Mouse (Mus musculus) cerebellum, postnatal 4 days (tissue): Measurements from ENCODE around the gene Sh3rf3.

Experiments used
- DNase-seq, 2 experiments: peaks; one replicate each; pipeline ENCODE4 v3.0.0; 2022; ENCODE audit warnings: low spot score in 2 of 2, mixed read lengths in 1 of 2

The Sh3rf3 gene

DNA sequence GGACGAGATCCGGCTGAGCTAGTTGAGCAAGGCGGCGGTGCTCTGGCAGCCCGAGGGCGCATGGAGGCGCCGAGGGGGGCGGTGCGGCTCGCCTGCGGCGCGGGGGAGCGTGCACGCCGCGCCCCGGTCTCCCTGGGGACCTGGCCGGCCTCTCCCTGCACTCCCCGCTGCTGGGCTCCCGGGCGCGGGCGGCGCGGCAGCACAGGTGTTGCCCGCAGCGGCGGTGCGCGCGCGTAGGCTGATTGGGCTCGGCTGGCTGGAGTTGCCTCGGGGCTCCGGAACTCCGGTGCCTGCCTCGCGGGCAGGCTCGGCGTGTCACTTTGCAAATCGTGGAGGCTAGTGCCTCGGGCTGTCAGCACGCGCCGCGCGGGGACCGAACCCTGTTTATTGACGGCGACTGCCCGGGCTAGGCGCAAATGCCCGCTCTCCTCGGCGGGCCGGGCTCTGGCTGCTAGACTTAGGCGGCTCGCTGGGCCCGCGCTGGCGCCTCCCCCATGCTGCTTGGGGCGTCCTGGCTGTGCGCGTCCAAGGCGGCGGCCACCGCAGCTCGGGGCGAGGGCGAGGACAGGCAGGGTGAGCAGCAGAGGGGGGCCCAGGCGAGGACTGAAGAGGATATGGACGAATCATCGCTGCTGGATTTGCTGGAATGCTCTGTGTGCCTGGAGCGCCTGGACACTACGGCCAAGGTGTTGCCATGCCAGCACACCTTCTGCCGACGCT lies at the start of gene Sh3rf3:
Gene Sh3rf3, plus strand, starts transcription at position 279 of the 720 bp plus-strand sequence.
- peak; percentile 20 to 28 for DNase-seq

- DNase-seq: no peak
These were observed 24.5 kb upstream of the Sh3rf3 start for GRCm38 (mm10) chr10:58788486-58789274.

DNA sequence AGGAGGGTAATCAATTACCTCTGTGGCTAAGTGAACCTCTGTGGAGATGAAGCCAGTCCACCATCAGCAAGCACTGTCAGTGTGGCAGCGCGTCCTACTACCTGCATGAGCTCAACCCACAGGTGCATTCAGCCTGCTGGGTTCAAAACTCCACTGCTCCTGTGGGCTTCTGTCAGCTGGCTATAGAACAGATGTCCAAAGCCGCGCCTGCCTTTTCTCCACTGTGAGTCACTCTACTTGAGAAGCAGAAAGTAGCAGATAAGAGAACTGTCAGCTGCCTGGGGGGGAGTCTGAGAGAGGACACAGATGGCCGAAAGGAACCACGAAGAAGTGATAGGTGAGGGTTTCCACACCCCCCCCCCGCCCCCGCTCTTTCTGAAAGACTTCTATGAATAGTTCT lies 15.6 kb upstream of the Sh3rf3 start:
- DNase-seq: no peak

DNA sequence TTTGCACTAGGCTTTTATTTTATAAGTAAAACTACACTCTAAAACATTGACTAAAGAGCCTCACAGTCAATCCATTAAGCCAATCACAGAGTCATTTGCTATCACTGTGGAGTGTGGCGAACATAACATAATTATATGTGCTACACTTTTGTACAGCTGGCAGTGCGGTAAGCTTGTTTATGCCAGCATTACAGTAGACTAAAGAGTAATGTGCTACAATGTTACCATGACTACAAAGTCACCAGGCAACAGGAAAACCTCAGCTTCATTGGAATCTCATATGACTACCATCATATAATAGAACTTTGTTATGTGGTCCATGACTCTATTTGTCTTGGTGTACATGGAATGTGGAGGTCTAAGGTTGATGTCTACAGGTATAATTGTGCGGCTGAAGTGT lies 15.0 kb upstream of the Sh3rf3 start:
- no peak for DNase-seq

DNA sequence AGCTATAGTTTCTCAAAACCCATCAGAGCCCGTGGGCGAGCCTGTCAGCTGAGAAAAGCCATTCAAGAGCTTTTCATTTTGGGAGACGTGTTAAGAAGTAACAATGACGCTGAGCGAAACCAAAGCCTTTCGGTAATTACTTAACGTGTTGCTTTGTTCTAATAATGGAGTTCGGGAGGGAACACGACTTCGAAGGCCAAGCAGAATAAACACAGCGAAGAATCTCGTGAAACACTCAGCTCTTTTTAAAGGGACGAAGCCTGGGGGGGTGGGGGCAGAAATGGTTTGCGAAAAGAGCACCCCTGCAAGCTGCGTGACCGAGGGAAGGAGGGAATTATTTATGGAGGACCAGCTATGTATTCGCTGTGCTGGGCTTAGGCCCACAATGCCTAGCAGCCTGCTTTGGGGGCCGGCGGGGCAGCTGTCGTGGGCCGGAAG lies 12.1 kb upstream of the Sh3rf3 start:
- no peak for DNase-seq

DNA sequence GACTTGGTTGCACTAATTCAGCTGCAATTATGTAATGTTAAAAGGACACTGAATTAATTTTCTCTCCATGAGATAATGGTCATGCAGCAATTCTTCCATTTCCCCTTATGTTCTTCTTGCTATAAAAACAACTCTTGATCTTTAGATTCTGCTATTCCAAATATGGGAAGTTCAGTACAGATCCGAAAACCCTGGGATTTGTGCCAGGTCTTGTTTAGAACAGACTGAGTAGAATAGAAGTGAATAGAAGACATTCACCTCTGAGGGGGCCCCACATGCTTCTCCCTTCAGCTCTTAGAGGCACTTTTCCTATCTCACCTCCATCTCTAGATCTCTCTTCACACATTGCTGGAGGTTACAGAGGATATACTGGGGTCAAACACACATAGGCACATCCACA lies 10.8 kb upstream of the Sh3rf3 start:
- no peak for DNase-seq

- DNase-seq: no peak
These were observed 5.2 kb upstream of the Sh3rf3 start for GRCm38 (mm10) chr10:58807956-58808355.

DNA sequence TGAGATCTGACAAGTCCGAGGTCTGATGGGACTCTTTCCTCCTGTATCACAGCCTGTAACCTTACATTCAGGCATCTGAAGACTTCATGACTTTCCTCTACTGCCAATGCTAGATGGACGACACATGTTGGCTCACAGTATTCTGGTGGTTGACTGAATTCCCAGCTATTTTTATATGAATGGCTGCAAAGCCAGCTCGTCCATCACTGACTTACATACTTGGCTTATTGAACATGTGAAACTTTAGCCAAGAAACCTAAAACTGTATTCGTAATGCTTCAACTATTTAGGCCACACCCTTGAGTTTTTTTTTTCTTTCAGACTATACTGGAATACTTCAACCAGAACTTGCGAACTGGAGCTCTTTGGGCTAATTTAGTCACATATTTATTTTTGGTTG lies 3.0 kb upstream of the Sh3rf3 start:
- DNase-seq: no peak

DNA sequence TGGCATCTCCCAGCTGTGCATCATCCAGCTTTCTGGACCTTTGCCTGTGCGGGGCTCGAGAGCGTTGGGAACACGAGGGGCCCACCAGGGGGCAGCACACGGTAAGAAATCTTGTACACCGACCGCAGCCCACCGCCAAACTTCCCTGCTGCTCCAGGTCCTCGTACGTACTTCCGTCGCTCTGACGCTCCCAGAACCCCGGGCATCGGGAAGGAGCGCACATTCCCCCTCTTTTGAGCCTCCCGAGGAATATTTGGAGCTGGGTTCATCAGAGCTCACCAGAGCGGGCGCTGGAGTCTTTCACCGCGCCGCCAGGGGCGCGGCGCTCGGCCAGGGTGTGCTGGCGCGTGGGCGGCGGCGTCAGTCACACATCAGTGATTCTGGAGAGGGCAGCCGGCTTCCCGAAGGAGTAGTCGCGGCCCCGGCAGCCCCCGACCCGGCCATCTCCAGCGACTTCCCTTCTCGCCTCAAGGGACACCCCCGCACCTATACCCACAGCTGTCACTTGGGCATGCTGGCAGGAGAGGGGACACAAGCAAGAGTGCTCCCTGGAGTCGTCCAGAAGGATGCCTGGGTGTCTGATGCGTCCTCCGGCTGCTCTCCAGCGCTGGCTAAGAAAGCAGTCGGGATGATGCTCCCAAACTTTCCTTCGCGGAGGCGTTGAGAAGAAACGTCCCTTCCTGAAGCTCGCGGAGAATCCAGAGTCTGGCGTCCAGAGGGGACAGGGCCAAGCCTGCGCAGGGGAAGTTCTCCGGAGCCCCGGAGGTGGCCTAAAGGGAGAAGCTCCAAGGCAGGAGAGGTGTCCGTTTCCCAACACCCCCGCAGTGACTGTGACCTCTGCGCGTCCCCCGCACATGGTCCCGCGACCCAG lies 714 bp upstream of the Sh3rf3 start:
- DNase-seq: peak; percentile 88 to 96

DNA sequence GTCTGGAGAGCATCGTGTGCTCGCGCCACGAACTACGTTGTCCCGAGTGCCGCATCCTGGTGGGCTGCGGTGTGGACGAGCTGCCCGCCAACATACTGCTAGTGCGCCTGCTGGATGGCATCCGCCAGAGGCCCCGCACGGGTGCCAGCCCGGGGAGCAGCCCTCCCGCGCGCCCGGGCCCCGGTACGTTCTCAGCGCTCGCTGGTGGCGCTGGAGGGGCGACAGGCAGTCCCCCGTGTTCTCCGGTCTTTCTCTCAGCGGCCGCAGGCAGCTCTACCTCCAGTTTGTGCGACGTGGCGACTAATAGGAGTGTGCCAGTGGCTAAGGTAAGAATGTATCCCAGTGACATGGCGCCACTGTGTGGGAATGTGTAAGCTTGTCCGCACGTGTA lies 637 bp downstream of the Sh3rf3 start:
- DNase-seq: peak in 1 of 2 experiments; percentile 29

DNA sequence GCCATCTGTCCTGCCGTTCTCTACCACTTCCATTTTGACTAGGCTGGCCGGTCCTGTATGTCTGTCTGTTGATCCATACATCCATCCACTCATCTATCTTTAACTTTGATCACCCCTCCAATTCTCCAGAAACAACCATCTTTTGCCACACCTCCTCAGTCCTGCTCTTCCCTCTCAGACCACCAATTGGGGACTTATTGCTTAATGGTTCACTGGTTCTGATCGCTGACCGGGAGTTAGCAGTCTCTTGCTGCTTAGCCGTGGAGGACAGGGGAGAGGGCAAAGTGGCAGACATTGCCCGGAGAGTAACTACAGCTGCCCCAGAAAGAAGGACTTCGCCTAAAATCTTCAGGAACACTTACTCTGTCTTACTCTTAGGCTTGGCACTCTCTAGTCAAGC lies 1.3 kb downstream of the Sh3rf3 start:
- no peak for DNase-seq

DNA sequence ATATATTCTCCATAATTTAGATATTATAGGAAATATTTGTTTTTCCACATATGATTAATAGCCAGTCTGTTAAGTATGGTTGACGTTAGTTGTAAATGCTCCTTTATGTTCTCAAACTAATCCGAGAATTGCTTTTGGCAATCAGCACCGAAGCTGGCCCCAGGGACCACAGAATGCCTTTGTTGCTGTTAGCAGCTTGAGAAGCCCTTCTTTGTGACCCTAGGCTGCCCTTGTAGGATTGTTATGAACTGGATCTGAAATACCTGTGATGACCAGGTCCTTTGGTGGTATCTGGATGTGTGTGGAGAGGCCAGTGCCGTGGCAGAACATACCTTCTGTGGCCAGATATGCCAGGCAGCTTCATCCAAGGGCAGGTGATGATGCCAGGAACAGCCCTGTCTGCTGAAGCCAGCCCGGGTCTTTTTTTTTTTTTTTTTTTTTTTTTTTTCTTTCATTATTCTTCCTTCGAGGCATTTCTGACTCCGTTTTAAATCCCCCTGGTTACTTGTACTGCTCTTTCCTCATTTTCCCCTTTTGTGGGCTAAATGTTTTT lies 10.9 kb downstream of the Sh3rf3 start:
- DNase-seq: no peak

DNA sequence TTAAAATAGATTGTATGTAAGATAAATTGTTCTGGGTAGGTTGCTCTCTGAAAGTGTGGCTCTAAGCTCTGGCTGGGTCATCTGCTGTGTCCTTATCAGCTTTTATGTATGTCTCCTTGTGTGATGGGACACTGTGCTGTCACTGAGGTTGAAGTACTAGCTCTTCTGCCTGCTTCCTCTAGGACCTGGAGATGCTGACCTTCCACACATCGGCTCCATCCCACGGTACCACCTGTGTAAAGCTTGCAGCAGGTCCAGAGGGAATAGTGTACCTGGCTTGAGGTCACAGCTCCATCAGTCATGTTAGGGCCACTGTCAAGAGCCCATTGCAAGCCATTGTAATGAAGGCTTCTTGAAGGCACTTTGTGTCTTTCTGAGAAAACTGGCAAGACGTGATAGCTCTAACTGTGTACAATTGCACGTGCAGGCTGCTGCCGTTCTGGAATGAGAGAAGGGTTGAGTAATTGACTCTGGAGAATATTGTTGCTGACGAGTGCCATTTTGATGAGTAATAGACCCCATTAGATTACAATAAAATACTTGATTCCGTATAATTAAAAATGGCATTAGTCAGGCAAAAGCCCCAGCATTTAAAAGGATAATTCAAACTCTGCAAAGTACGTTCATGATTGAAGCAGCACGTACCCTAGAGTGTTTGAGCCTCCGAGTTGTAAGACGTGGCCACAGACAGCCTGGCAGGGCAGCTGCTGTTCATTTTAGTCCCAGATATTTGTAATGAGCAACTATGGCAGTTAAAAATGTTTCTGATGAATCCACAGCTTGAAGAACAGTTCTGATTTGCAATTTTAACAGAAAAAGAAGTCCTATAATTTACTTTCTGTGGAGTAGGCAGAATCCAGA lies 16.3 kb downstream of the Sh3rf3 start:
- no peak for DNase-seq

DNA sequence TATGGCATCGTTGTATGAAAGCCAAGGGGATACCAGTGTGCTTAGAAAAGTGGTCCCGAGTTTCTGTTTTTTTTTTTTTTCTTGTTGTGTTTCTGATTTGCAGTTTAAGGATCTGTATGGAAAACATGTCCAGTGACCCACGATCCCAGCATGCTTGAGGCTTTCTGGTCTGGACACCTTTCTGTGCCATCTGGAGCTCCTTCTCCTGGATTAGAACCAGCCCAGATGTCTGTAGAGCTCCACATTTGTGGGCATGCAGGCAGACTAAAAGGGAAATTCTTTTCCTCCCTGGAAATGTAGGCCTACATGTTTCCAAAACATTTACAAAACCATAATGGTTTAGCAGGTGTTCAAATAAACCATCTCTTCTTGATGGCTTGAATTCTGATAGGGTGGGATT lies 20.0 kb downstream of the Sh3rf3 start:
- DNase-seq: no peak

DNA sequence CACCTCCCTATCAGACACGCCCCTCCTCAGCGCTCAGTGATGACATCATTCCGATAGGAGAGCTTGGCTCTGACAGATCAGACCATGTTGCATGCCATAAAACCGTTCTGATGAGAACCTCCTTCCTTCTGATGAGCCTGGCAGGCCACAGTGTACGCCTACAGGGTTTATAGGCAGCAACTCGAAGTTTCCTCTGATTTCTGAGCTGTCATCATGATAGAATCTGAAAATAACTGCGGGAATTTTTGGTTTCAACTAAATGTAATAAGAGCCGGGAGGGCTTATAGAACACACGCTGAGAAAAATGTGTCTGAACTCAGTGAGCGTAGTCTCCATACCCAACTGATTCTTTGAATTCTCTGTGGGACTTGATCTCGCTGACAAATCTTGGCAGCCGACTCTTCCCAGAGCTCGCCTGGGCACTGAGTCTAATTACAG lies 20.6 kb downstream of the Sh3rf3 start:
- DNase-seq: no peak

GRCm38 (mm10) chr10:58836391-58836790 lies 23.2 kb downstream of the Sh3rf3 start:
- DNase-seq: no peak

DNA sequence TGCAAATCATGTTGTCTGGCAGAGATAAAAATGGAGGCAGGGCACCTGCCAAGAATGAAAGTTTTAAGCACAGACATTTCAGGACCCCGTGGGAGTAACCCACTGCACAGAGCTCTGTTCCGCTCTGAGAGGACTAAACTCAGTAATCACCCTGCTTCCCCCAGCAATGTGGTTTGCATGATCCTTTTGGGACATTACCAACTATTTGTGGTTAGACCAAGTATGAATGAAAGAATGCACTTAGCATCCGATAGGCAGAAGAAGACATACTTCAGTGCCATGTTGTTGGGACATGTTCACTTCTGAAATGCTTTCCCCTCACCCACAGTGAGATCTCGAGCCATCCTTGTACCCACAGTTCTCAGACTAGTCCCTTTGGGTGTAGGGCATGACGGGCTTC lies 24.3 kb downstream of the Sh3rf3 start:
- no peak for DNase-seq

DNA sequence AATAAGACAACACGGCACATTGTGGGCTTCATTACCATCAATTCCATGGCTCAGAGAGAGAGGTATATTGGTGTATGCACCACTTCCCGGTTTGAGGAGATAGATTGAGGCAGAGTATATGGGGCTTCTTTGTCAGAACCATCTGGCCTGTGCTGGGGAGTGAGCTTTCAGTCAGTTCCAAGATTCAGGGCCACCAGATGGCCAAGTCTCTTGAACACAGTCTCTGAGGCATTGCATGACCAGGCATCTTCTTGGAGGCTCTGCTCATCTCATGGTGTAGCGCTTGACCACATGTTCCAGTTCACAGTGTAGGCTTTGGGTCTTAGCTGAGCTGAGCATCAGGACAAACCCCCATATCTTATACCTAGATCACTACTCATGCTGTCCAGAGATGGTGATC lies 28.8 kb downstream of the Sh3rf3 start:
- no peak for DNase-seq

GRCm38 (mm10) chr10:58843100-58843499 lies 29.9 kb downstream of the Sh3rf3 start:
- DNase-seq: no peak

GRCm38 (mm10) chr10:58848127-58848526 lies 35.0 kb downstream of the Sh3rf3 start:
- DNase-seq: no peak

- DNase-seq: no peak
These were observed 35.4 kb downstream of the Sh3rf3 start for GRCm38 (mm10) chr10:58848536-58848935.
